ENCODE assay signal across 9 mouse cellular contexts in genomic region chr10:128338948-128339347, GRCm38 (mm10). TPM values are rescaled to one million over a fixed set of nuclear protein-coding genes. Genes with fewer than 3 reads are reported as not detected.
A peak's percentile ranks its signal among the peaks of the same experiment; 100 is the strongest.
DNase-seq lines count a peak whose midpoint lies in the region; ATAC-seq lines count a peak whose summit lies in the region.
"Had no signal": no experiment of that assay in that cellular context is flagged by ENCODE, and none has a peak within 500 bp of the region (broad histone marks: within the 10 kb centered on the region; RNA-seq: fewer than 3 reads in every experiment).

No protein-coding gene starts in this region.

- peaks cover 7% of the 10 kb centered on the region for H3K36me3 ChIP-seq in kidney, embryonic 14.5 days (ENCODE audit: control insufficient read depth, insufficient read depth, low read length)
- H3K36me3 ChIP-seq in embryonic facial prominence, embryonic 14.5 days (ENCODE audit: control insufficient read depth, insufficient read depth, low read length) = no peaks in the 10 kb centered on the region
- peaks cover 5% of the 10 kb centered on the region for H3K36me3 ChIP-seq in intestine, embryonic 14.5 days (ENCODE audit: control insufficient read depth, insufficient read depth, low read length)
- H3K36me3 ChIP-seq in neural tube, embryonic 12.5 days = no peaks in the 10 kb centered on the region

- no peaks in the 10 kb centered on the region for H3K9me3 ChIP-seq in kidney, embryonic 14.5 days (ENCODE audit: control insufficient read depth, low read length)
- H3K9me3 ChIP-seq in embryonic facial prominence, embryonic 14.5 days (ENCODE audit: control insufficient read depth, low read length) = no peaks in the 10 kb centered on the region
- no peaks in the 10 kb centered on the region for H3K9me3 ChIP-seq in intestine, embryonic 14.5 days (ENCODE audit: control insufficient read depth, low read length)
- no peaks in the 10 kb centered on the region for H3K9me3 ChIP-seq in neural tube, embryonic 12.5 days

- peak overlapping the region; percentile 86 for H3K4me3 ChIP-seq in kidney, embryonic 14.5 days (ENCODE audit: low read length)
- peak overlapping the region; percentile 68 for H3K4me3 ChIP-seq in embryonic facial prominence, embryonic 14.5 days (ENCODE audit: low read depth, low read length)
- H3K4me3 ChIP-seq in intestine, embryonic 14.5 days (ENCODE audit: low read depth, low read length) = peak overlapping the region; percentile 97
- no peak overlapping the region for H3K4me3 ChIP-seq in neural tube, embryonic 12.5 days

- peaks cover 24% of the 10 kb centered on the region for H3K4me1 ChIP-seq in kidney, embryonic 14.5 days (ENCODE audit: control insufficient read depth, insufficient read depth, low read length)
- H3K4me1 ChIP-seq in embryonic facial prominence, embryonic 14.5 days (ENCODE audit: control insufficient read depth, insufficient read depth, low read length) = 0 out of 2 replicates have a peak, but pooled peaks cover 10% of the 10 kb centered on the region
- peaks cover 15% of the 10 kb centered on the region for H3K4me1 ChIP-seq in intestine, embryonic 14.5 days (replicated peaks; ENCODE audit: control insufficient read depth, insufficient read depth, low read length)
- peaks cover 18% of the 10 kb centered on the region for H3K4me1 ChIP-seq in neural tube, embryonic 12.5 days

- no peaks in the 10 kb centered on the region for H3K27me3 ChIP-seq in kidney, embryonic 14.5 days (ENCODE audit: control insufficient read depth, insufficient read depth, low read length)
- H3K27me3 ChIP-seq in embryonic facial prominence, embryonic 14.5 days (replicated peaks; ENCODE audit: control insufficient read depth, insufficient read depth, low read length) = no peaks in the 10 kb centered on the region
- no peaks in the 10 kb centered on the region for H3K27me3 ChIP-seq in intestine, embryonic 14.5 days (replicated peaks; ENCODE audit: control insufficient read depth, insufficient read depth, low read length)
- H3K27me3 ChIP-seq in neural tube, embryonic 12.5 days (replicated peaks) = no peaks in the 10 kb centered on the region
- H3K27me3 ChIP-seq: Patski had no signal

- ATAC-seq in kidney, embryonic 14.5 days (ENCODE audit: low FRiP score, low TSS enrichment) = no peak
- ATAC-seq in embryonic facial prominence, embryonic 14.5 days (ENCODE audit: low read depth) = no peak
- no peak for ATAC-seq in intestine, embryonic 14.5 days (replicated peaks; ENCODE audit: low FRiP score, low TSS enrichment, low read depth)
- ATAC-seq in neural tube, embryonic 12.5 days (ENCODE audit: low FRiP score, low read depth) = no peak
- ATAC-seq: Patski had no signal

- no peak overlapping the region for H3K27ac ChIP-seq in kidney, embryonic 14.5 days (ENCODE audit: low read depth, low read length)
- H3K27ac ChIP-seq in embryonic facial prominence, embryonic 14.5 days (replicated peaks; ENCODE audit: low read depth, low read length) = no peak overlapping the region
- H3K27ac ChIP-seq in intestine, embryonic 14.5 days (ENCODE audit: low read depth) = 0 out of 2 replicates have a peak overlapping the region, but pooled peaks have one; percentile 92
- no peak overlapping the region for H3K27ac ChIP-seq in neural tube, embryonic 12.5 days

- 86% methylated on average over 2 of the region's 2 CpGs for WGBS in kidney, embryonic 14.5 days
- WGBS in embryonic facial prominence, embryonic 14.5 days = 68% methylated on average over 2 of the region's 2 CpGs
- WGBS in intestine, embryonic 14.5 days = 77% methylated on average over 2 of the region's 2 CpGs
- 80% methylated on average over 2 of the region's 2 CpGs for WGBS in neural tube, embryonic 12.5 days

- peak overlapping the region; percentile 85; the same call in 1 of the 2 replicates for H3K9ac ChIP-seq in kidney, embryonic 14.5 days (ENCODE audit: low read depth, low read length)
- peak overlapping the region; percentile 20; the same call in 1 of the 2 replicates for H3K9ac ChIP-seq in embryonic facial prominence, embryonic 14.5 days (ENCODE audit: low read depth, low read length)
- no peak overlapping the region; the same call in 1 of the 2 replicates for H3K9ac ChIP-seq in intestine, embryonic 14.5 days (ENCODE audit: low read length)
- H3K9ac ChIP-seq in neural tube, embryonic 12.5 days = no peak overlapping the region

- H3K4me2 ChIP-seq in kidney, embryonic 14.5 days (replicated peaks; ENCODE audit: low read depth, low read length) = peak overlapping the region; percentile 85
- peak overlapping the region; percentile 62 for H3K4me2 ChIP-seq in embryonic facial prominence, embryonic 14.5 days (ENCODE audit: low read depth, low read length)
- H3K4me2 ChIP-seq in intestine, embryonic 14.5 days (ENCODE audit: low read length) = peak overlapping the region; percentile 88
- H3K4me2 ChIP-seq in neural tube, embryonic 12.5 days (replicated peaks) = peak overlapping the region; percentile 86

- DNase-seq in kidney, postnatal 36 days = no peak
- no peak for DNase-seq in embryonic facial prominence, embryonic 14.5 days (ENCODE audit: low spot score)
- no peak for DNase-seq in intestine, embryonic 14.5 days (ENCODE audit: low spot score)
- DNase-seq in left cerebral cortex, adult 11 months (ENCODE audit: low spot score) = no peak
- no peak for DNase-seq in embryo, embryonic 10.5 days (ENCODE audit: low spot score)
- no peak for DNase-seq in yolk sac, embryonic 10.5 days (ENCODE audit: low spot score)

RNA-seq across cellular contexts. Expression of gene Cs, which starts 1.4 kb away (rescaled TPM):
- polyA plus RNA-seq in kidney, embryonic 14.5 days (2014; fragmentation: Nextera tagmentation; extraction: Ambion mirVana) = 135 and 225 TPM in 2 replicates
- polyA plus RNA-seq in embryonic facial prominence, embryonic 14.5 days (2014; fragmentation: Nextera tagmentation; extraction: Ambion mirVana) = 199 and 201 TPM in 2 replicates
- polyA plus RNA-seq in intestine, embryonic 14.5 days (2014; fragmentation: Nextera tagmentation; extraction: Ambion mirVana) = 244 and 254 TPM in 2 replicates
- polyA plus RNA-seq in neural tube, embryonic 12.5 days (2016; fragmentation: Nextera tagmentation; extraction: Ambion mirVana) = 221 and 230 TPM in 2 replicates

RNA-seq across cellular contexts. Expression of gene Cnpy2, which starts 16.7 kb away (rescaled TPM):
- polyA plus RNA-seq in kidney, embryonic 14.5 days (2014; fragmentation: Nextera tagmentation; extraction: Ambion mirVana) = 347 and 389 TPM in 2 replicates
- polyA plus RNA-seq in embryonic facial prominence, embryonic 14.5 days (2014; fragmentation: Nextera tagmentation; extraction: Ambion mirVana) = 350 and 364 TPM in 2 replicates
- polyA plus RNA-seq in intestine, embryonic 14.5 days (2014; fragmentation: Nextera tagmentation; extraction: Ambion mirVana) = 308 and 317 TPM in 2 replicates
- polyA plus RNA-seq in neural tube, embryonic 12.5 days (2016; fragmentation: Nextera tagmentation; extraction: Ambion mirVana) = 212 and 230 TPM in 2 replicates

RNA-seq across cellular contexts. Expression of gene Coq10a, which starts 29.8 kb away (rescaled TPM):
- polyA plus RNA-seq in kidney, embryonic 14.5 days (2014; fragmentation: Nextera tagmentation; extraction: Ambion mirVana) = 15.5 and 18.6 TPM in 2 replicates
- polyA plus RNA-seq in embryonic facial prominence, embryonic 14.5 days (2014; fragmentation: Nextera tagmentation; extraction: Ambion mirVana) = 15.6 and 16.8 TPM in 2 replicates
- polyA plus RNA-seq in intestine, embryonic 14.5 days (2014; fragmentation: Nextera tagmentation; extraction: Ambion mirVana) = 11.0 and 15.7 TPM in 2 replicates
- polyA plus RNA-seq in neural tube, embryonic 12.5 days (2016; fragmentation: Nextera tagmentation; extraction: Ambion mirVana) = 33.3 and 35.2 TPM in 2 replicates

RNA-seq across cellular contexts. Expression of gene Pan2, which starts 35.8 kb away (rescaled TPM):
- 32.6 and 44.0 TPM in 2 replicates for polyA plus RNA-seq in kidney, embryonic 14.5 days (2014; fragmentation: Nextera tagmentation; extraction: Ambion mirVana)
- 23.6 and 23.8 TPM in 2 replicates for polyA plus RNA-seq in embryonic facial prominence, embryonic 14.5 days (2014; fragmentation: Nextera tagmentation; extraction: Ambion mirVana)
- 32.7 and 35.0 TPM in 2 replicates for polyA plus RNA-seq in intestine, embryonic 14.5 days (2014; fragmentation: Nextera tagmentation; extraction: Ambion mirVana)
- 31.5 and 33.0 TPM in 2 replicates for polyA plus RNA-seq in neural tube, embryonic 12.5 days (2016; fragmentation: Nextera tagmentation; extraction: Ambion mirVana)

RNA-seq across cellular contexts. Expression of gene Ankrd52, which starts 38.0 kb away (rescaled TPM):
- 12.7 and 19.3 TPM in 2 replicates for polyA plus RNA-seq in kidney, embryonic 14.5 days (2014; fragmentation: Nextera tagmentation; extraction: Ambion mirVana)
- 11.9 and 12.7 TPM in 2 replicates for polyA plus RNA-seq in embryonic facial prominence, embryonic 14.5 days (2014; fragmentation: Nextera tagmentation; extraction: Ambion mirVana)
- 12.1 and 13.3 TPM in 2 replicates for polyA plus RNA-seq in intestine, embryonic 14.5 days (2014; fragmentation: Nextera tagmentation; extraction: Ambion mirVana)
- polyA plus RNA-seq in neural tube, embryonic 12.5 days (2016; fragmentation: Nextera tagmentation; extraction: Ambion mirVana) = 10.2 and 13.2 TPM in 2 replicates

Comparison
In these comparisons a context has a peak if more than half of its experiments do, and no peak if none do; other contexts are left out.
1. H3K9ac ChIP-seq: peak in kidney, embryonic 14.5 days (single experiment) and embryonic facial prominence, embryonic 14.5 days (single experiment); none in intestine, embryonic 14.5 days (single experiment) and neural tube, embryonic 12.5 days (single experiment).
2. Peak in every context shown above with its lines, with median percentiles within 50 percentile points of each other: H3K4me2 ChIP-seq.